Mouse (Mus musculus): Measurements from ENCODE around the gene Rpl3. TPM values are rescaled to one million over a fixed set of nuclear protein-coding genes. Genes with fewer than 3 reads are reported as not detected.
A peak's percentile ranks its signal among the peaks of the same experiment; 100 is the strongest.

The Rpl3 gene
- polyA plus RNA-seq, 1 experiment from 2014 or later: 1,133 TPM

GRCm38 (mm10) chr15:80076338-80077136 is 15.1 kb downstream of the Rpl3 start:
- no peak overlapping the region for H3K4me2 ChIP-seq (ENCODE audit: low read depth, low read length)
- no peak overlapping the region for H3K4me3 ChIP-seq (ENCODE audit: low read length)
- WGBS: 4% methylated on average over 2 of the region's 2 CpGs
- H3K36me3 ChIP-seq (ENCODE audit: control insufficient read depth, insufficient read depth, low read length): peaks cover 15% of the 10 kb centered on the region; the same call in 1 of the 2 replicates
- peaks cover 31% of the 10 kb centered on the region for H3K4me1 ChIP-seq (ENCODE audit: control insufficient read depth, insufficient read depth, low read length)
- peak overlapping the region; percentile 32; the same call in 1 of the 2 replicates for H3K27ac ChIP-seq (ENCODE audit: low read length)
- H3K27me3 ChIP-seq (replicated peaks; ENCODE audit: control insufficient read depth, insufficient read depth, low read length): no peaks in the 10 kb centered on the region
- no peak overlapping the region for H3K9ac ChIP-seq (ENCODE audit: low read depth, low read length)
- no peaks in the 10 kb centered on the region for H3K9me3 ChIP-seq (ENCODE audit: control insufficient read depth, low read length)
- peak; percentile 43 for ATAC-seq

DNA sequence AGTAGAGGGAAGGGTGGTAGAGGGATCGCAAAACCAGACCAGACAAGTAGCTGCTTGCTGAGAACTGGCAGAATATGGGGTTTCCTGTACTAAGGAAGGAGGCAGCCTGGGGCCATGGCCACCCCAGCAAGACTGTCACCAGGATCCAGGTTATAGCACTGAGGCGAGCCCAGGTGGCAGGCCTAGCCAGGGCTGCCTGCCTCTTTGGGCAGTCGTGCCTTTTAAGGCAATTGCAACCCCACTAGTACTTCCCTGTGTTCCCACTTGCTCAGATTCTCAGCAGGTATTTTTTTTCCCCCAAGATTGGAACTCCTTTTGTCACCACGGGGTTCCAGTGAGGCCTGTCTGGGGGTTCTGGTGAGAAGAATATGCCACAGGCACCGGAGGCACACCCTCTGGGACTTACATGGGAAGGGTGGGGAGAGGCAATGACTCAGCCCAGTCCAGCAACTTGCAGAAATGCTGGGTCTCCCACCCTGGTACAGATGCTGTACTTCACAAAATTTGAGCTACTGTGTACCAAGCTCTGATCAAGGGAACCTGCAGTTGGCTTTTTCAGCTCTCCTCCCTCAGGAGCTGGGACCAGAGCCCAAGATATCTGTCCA is 15.8 kb downstream of the Rpl3 start:
- no peaks in the 10 kb centered on the region for H3K27me3 ChIP-seq (replicated peaks; ENCODE audit: control insufficient read depth, insufficient read depth, low read length)
- H3K4me2 ChIP-seq (ENCODE audit: low read depth, low read length): no peak overlapping the region
- peak overlapping the region; percentile 32; the same call in 1 of the 2 replicates for H3K27ac ChIP-seq (ENCODE audit: low read length)
- peak; percentile 35; the same call in 1 of the 2 replicates for ATAC-seq
- 24% methylated on average over 5 of the region's 5 CpGs for WGBS
- H3K9me3 ChIP-seq (ENCODE audit: control insufficient read depth, low read length): no peaks in the 10 kb centered on the region
- peaks cover 15% of the 10 kb centered on the region; the same call in 1 of the 2 replicates for H3K36me3 ChIP-seq (ENCODE audit: control insufficient read depth, insufficient read depth, low read length)
- H3K4me3 ChIP-seq (ENCODE audit: low read length): no peak overlapping the region
- H3K4me1 ChIP-seq (ENCODE audit: control insufficient read depth, insufficient read depth, low read length): peaks cover 27% of the 10 kb centered on the region
- peak overlapping the region; percentile 16; the same call in 1 of the 2 replicates for H3K9ac ChIP-seq (ENCODE audit: low read depth, low read length)

- H3K36me3 ChIP-seq (ENCODE audit: control insufficient read depth, insufficient read depth, low read length): peaks cover 15% of the 10 kb centered on the region; the same call in 1 of the 2 replicates
- H3K27ac ChIP-seq (ENCODE audit: low read length): peak overlapping the region; percentile 32; the same call in 1 of the 2 replicates
- H3K4me1 ChIP-seq (ENCODE audit: control insufficient read depth, insufficient read depth, low read length): peaks cover 24% of the 10 kb centered on the region
- no peaks in the 10 kb centered on the region for H3K27me3 ChIP-seq (replicated peaks; ENCODE audit: control insufficient read depth, insufficient read depth, low read length)
- H3K9ac ChIP-seq (ENCODE audit: low read depth, low read length): peak overlapping the region; percentile 16; the same call in 1 of the 2 replicates
- no peak overlapping the region for H3K4me3 ChIP-seq (ENCODE audit: low read length)
- H3K4me2 ChIP-seq (ENCODE audit: low read depth, low read length): no peak overlapping the region
- H3K9me3 ChIP-seq (ENCODE audit: control insufficient read depth, low read length): no peaks in the 10 kb centered on the region
- WGBS: 28% methylated on average over 3 of the region's 3 CpGs
- no peak for ATAC-seq
Observed at GRCm38 (mm10) chr15:80075374-80075694, 16.3 kb downstream of the Rpl3 start.

- Histone ChIP-seq H3K9ac (ENCODE audit: low read depth, low read length) (peak overlapping the region; percentile 16; the same call in 1 of the 2 replicates), H3K36me3 (ENCODE audit: control insufficient read depth, insufficient read depth, low read length) (peaks cover 12% of the 10 kb centered on the region; the same call in 1 of the 2 replicates), H3K27me3 (replicated peaks; ENCODE audit: control insufficient read depth, insufficient read depth, low read length) (no peaks in the 10 kb centered on the region), H3K4me1 (ENCODE audit: control insufficient read depth, insufficient read depth, low read length) (peaks cover 19% of the 10 kb centered on the region), H3K27ac (ENCODE audit: low read length) (no peak overlapping the region), H3K9me3 (ENCODE audit: control insufficient read depth, low read length) (no peaks in the 10 kb centered on the region), H3K4me3 (ENCODE audit: low read length) (no peak overlapping the region), H3K4me2 (ENCODE audit: low read depth, low read length) (no peak overlapping the region)
- 53% methylated on average over 6 of the region's 6 CpGs for WGBS
- ATAC-seq: no peak
Observed at GRCm38 (mm10) chr15:80074663-80075373, 16.9 kb downstream of the Rpl3 start.

- ATAC-seq: no peak
Observed at GRCm38 (mm10) chr15:80073256-80073621, 18.4 kb downstream of the Rpl3 start.

DNA sequence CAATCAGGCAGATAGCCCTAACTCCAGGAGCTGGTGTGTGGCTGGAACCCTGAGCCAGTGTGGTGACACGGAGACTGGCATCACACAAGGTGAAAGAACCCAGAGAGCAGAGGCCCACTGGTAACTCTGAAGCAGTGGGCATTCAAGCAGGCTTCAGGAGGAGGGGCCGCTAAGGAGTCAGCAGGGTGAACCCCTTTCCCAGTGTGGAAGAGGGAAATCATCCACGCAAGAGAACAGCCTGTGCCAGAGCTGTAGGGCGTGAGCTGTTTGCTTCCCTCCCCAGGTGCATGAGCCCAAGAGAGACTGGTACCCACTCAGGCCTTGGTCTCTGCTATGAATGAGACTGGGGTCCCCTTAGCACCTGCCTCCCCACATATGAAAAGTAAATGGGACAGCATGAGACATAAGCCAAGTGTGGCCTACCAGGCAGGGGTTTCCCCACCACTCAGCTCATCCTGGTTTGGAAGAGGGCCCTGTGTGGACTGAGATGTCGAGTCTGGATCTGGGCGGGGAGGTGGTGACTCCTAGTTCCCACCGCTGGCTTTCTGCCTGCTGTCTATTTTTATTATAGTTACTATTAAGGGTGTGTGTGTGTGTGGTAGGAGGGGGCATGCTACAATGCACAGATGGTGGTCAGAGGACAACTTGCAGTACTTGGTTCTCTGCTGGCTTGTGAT is 19.0 kb downstream of the Rpl3 start:
- Histone ChIP-seq H3K4me2 (ENCODE audit: low read depth, low read length) (no peak overlapping the region), H3K27ac (ENCODE audit: low read length) (no peak overlapping the region), H3K9me3 (ENCODE audit: control insufficient read depth, low read length) (no peaks in the 10 kb centered on the region), H3K9ac (ENCODE audit: low read depth, low read length) (no peak overlapping the region), H3K4me1 (ENCODE audit: control insufficient read depth, insufficient read depth, low read length) (peaks cover 15% of the 10 kb centered on the region), H3K27me3 (replicated peaks; ENCODE audit: control insufficient read depth, insufficient read depth, low read length) (no peaks in the 10 kb centered on the region), H3K4me3 (ENCODE audit: low read length) (no peak overlapping the region), H3K36me3 (ENCODE audit: control insufficient read depth, insufficient read depth, low read length) (no peaks in the 10 kb centered on the region)
- ATAC-seq: no peak
- WGBS: 75% methylated on average over 7 of the region's 7 CpGs

More at GRCm38 (mm10) chr15:80073256-80073621, 18.4 kb downstream of the Rpl3 start:
- Histone ChIP-seq H3K4me2 (ENCODE audit: low read depth, low read length) (no peak overlapping the region), H3K4me3 (ENCODE audit: low read length) (no peak overlapping the region), H3K9ac (ENCODE audit: low read depth, low read length) (no peak overlapping the region), H3K4me1 (ENCODE audit: control insufficient read depth, insufficient read depth, low read length) (peaks cover 15% of the 10 kb centered on the region), H3K27ac (ENCODE audit: low read length) (no peak overlapping the region), H3K36me3 (ENCODE audit: control insufficient read depth, insufficient read depth, low read length) (peaks cover 2% of the 10 kb centered on the region; the same call in 1 of the 2 replicates), H3K27me3 (replicated peaks; ENCODE audit: control insufficient read depth, insufficient read depth, low read length) (no peaks in the 10 kb centered on the region), H3K9me3 (ENCODE audit: control insufficient read depth, low read length) (no peaks in the 10 kb centered on the region)
- WGBS: 81% methylated on average over 1 of the region's 1 CpGs

DNA sequence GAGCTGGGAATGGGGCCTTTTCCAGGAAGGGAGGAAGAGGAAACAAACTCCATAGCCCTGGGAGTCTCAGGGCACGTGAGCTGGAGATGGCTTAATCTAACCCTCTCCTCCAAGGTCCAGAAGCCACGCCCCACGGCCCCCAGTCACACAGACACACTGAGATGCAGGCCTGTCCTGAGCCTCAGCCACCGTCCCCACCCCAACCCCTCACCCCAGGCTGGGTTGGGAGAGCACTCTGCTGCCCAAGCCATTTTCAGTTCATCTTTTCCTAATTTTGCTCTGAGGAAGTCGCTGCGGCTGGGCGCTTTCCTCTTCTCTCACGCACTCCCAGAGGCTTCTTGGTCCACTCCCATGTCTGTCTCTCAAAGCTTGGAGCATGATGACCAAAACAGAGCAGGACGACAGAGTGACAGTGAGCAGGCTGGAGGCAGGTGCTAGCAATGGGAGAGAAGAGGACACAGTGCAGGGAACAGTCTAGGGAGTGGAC is 19.7 kb downstream of the Rpl3 start:
- Histone ChIP-seq H3K4me2 (ENCODE audit: low read depth, low read length) (no peak overlapping the region), H3K9me3 (ENCODE audit: control insufficient read depth, low read length) (no peaks in the 10 kb centered on the region), H3K36me3 (ENCODE audit: control insufficient read depth, insufficient read depth, low read length) (no peaks in the 10 kb centered on the region), H3K4me1 (ENCODE audit: control insufficient read depth, insufficient read depth, low read length) (peaks cover 15% of the 10 kb centered on the region), H3K9ac (ENCODE audit: low read depth, low read length) (no peak overlapping the region), H3K4me3 (ENCODE audit: low read length) (no peak overlapping the region), H3K27ac (ENCODE audit: low read length) (no peak overlapping the region), H3K27me3 (replicated peaks; ENCODE audit: control insufficient read depth, insufficient read depth, low read length) (no peaks in the 10 kb centered on the region)
- ATAC-seq: peak; percentile 19; the same call in 1 of the 2 replicates
- 41% methylated on average over 9 of the region's 9 CpGs for WGBS

DNA sequence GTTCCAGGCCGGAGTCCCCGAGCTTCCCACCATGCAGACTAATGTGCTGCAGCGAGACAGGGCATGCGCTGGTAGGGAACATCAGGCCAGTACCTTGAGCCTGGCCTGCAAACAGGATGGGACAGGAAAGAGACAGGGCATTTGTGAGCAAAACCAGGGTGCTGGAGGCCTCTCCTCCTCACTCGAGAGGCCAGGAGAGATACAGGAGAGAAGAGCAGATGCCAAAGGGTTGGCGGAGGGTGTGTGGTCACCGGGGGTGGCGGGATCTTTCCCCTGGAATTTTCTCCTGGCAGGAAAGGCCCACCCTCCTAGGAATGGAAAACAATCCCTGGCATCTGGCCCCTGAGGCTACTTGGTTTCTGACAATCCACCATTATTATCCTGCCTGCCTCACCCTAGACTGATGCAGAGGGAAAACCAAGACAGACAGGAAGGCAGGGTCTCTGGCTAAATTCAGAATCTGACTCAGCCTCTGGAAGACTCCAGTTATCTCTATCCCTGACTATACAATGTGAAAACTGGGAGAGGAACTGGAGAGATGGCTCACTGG is 21.5 kb downstream of the Rpl3 start:
- Histone ChIP-seq H3K36me3 (ENCODE audit: control insufficient read depth, insufficient read depth, low read length) (no peaks in the 10 kb centered on the region), H3K4me2 (ENCODE audit: low read depth, low read length) (no peak overlapping the region), H3K4me3 (ENCODE audit: low read length) (no peak overlapping the region), H3K9ac (ENCODE audit: low read depth, low read length) (no peak overlapping the region; the same call in 1 of the 2 replicates), H3K4me1 (ENCODE audit: control insufficient read depth, insufficient read depth, low read length) (peaks cover 12% of the 10 kb centered on the region), H3K27ac (ENCODE audit: low read length) (no peak overlapping the region), H3K9me3 (ENCODE audit: control insufficient read depth, low read length) (no peaks in the 10 kb centered on the region), H3K27me3 (replicated peaks; ENCODE audit: control insufficient read depth, insufficient read depth, low read length) (no peaks in the 10 kb centered on the region)
- whole genome bisulfite sequencing: 70% methylated on average over 8 of the region's 8 CpGs
- no peak for ATAC-seq
